Mouse (Mus musculus) adrenal gland, postnatal 4 days (tissue): ENCODE data around the gene Kctd13. TPM values are rescaled to one million over a fixed set of nuclear protein-coding genes. Genes with fewer than 3 reads are reported as not detected.

Experiments
- DNase-seq, 2 experiments: peaks; one replicate each; pipeline ENCODE4 v3.0.0; 2021 to 2022; ENCODE audit warnings: low spot score in 2 of 2, mixed read lengths in 2 of 2
- total RNA-seq, 2 experiments: library from RNA; stranded (reverse); gene quantifications; 2 replicates each; pipeline ENCODE4 v1.2.3; 2021

The Kctd13 gene
- total RNA-seq, 2 experiments from 2014 or later = 27.3 to 28.5 TPM

DNA sequence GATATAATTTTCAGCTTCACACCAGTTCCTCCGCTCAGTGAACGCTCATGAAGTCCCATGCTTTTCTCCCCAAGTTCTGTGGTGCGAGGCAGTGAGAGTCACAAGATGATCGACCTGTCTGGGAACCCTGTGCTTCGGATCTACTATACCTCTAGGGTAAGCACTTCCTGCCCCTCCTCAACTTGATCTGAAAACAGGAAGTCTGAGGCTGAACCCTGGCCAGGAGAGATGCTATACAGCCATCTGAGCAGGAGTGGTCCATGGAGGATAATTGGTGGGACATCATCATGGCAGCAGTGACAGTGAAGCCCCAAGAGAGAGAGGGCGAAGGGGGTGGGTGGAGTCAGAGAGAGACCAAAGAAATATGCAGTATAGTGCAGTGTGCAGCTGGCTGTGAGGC is 50.2 kb downstream of the Kctd13 start:
- no peak for DNase-seq

DNA sequence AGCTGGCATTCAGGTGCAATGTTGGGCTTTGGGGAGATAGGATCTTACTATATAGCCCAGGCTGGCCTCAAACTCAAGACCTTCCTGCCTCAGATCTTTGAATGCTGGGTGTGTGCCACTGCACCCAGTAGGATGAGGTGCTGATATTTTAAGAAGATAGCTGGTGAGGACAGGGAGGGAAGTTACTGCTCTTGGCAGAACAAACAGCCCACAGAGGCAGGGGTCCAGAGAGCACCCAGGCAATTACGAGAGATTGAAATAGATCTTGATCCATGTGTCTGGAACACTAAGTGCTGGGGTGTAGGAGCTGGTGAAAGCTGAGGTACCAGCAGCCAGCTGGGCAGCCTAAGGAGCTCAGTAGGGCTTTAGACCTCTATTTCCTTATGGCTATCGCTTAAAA is 52.9 kb downstream of the Kctd13 start:
- no peak for DNase-seq

DNA sequence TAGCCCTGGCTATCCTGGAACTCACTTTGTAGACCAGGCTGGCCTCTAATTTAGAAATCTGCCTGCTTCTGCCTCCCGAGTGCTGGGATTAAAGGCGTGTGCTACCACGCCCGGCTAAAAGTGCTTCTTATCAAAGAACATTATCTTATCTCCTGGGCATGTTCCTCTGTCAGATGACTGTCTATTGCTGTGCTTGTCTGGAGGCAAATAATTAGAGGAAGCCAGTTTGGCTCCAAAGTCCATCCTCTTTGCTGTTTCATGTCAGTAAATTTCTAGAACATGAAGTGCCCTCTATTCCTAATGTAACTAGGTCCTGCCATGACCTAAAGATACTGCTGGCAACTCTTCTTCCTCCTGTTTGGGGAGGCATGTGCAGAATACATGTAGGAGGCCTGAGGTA is 53.4 kb downstream of the Kctd13 start:
- no peak for DNase-seq

DNA sequence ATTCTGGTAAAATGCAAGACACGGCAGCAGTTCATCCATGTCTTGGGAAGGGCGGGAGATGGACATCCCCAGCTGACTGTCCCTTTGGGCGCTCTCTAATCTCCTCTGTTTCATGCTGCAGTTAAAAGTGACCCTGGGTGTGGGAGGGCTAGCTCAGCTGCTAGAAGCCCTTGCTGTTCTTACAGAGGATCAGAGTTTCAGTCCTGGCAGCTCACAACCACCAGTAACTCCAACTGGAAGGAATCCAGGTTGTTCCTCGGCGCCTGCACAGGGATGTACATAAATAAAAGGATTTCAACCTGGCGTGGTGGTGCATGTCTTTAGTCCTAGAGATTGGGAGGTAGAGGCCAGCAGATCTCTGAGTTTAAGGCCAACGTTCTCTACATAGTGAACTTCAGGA is 54.4 kb downstream of the Kctd13 start:
- no peak for DNase-seq

DNA sequence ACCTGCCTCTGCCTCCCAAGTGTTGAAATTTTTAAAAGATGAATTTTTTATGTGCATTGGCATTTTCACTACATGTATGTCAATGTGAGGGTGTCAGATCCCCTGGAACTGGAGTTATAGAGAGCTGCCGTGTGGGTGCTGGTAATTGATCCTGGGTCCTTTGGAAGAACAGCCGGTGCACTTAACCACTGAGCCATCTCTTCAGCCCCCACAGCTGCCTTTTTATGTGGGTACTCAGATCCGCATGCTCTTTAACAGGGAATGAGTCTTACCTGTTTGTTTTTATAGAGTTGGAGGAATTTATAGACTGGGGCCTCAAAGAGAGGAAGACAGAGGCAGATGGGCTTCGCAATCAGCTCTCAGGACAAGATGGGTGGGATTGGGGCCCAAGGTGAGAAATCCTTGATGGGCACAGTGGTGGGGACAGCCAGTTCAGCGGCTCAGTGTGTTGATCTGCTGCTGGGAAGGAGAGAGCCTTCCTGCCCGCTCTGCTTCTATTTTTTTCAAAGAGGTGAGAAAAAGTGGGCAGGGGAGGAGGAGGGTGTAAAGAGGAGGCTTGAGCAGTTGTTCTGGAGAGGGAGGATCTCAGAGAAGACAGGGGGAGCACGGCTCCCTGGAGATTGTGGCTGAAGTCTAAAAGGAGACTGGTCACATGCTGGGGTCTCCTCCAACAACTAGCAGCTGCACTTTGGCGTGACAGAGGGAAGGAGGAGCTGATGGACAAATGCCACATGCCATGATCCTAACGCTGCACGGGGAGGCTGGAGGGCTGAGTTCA is 56.2 kb downstream of the Kctd13 start:
- DNase-seq = no peak

DNA sequence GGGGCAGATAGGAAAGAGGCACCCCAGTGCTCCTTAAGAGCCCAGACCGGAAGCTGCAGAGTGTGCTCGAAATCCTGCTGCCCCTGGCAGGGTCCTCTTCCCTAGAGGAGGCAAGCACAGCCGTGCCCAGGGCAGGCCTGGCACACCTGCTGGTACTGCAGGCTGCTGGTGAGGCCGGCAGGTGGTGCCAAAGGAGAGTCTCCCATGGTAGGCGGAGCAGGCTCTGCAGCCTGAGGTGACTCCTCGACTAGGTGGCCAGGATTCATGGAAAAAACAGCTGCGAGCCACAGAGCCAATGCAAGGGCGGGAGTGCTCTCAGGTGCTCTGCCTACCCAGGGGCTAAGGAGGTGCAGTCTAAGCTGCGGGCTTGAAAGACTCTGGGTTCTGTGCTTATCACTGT is 57.6 kb downstream of the Kctd13 start:
- no peak for DNase-seq

DNA sequence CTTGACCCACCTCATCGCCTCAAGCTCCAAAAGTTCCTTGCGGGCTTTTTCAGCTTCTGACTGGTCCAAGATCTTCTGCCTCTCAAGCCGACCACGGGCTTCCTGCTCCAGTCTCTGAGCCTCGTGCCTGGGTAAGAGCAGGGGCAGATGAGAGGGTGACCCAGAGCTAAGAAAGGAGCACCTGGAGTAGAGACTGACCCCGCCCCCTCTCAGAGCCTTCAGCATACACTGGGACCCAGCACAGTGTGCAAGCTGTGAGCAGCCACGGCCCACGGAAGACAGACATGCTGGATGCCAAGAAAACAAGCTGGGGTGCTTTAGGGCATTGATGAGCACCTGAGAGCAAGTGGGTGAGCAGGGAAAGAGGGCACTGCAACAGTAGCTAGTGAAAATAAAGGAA is 60.1 kb downstream of the Kctd13 start:
- DNase-seq = no peak

Other genes starting within 250 kb of the Kctd13 start
- 10 to 100 TPM; 85.4 to 98.8 TPM for gene Bola2, start 233.5 kb upstream of the Kctd13 start, total RNA-seq
- 10 to 100 TPM; 18.4 to 18.9 TPM for gene Slx1b, start 233.1 kb upstream of the Kctd13 start, total RNA-seq
- 10 to 100 TPM; 15.5 to 18.9 TPM for gene Coro1a, start 221.1 kb upstream of the Kctd13 start, total RNA-seq
- 100 to 1,000 TPM; 162 to 172 TPM for gene Mapk3, start 169.3 kb upstream of the Kctd13 start, total RNA-seq
- gene Gdpd3, start 162.5 kb upstream of the Kctd13 start, total RNA-seq = 1 to 10 TPM; 9.3 to 9.5 TPM
- 100 to 1,000 TPM; 112 to 122 TPM for gene Ypel3, start 151.9 kb upstream of the Kctd13 start, total RNA-seq
- under 1 TPM; 0.65 to 0.90 TPM for gene Tbx6, start 147.4 kb upstream of the Kctd13 start, total RNA-seq
- gene Ppp4c, start 136.4 kb upstream of the Kctd13 start, total RNA-seq = 100 to 1,000 TPM; 134 to 142 TPM
- 10 to 100 TPM; 16.7 to 18.0 TPM for gene Fam57b, start 131.2 kb upstream of the Kctd13 start, total RNA-seq
- not detected for gene 4930451I11Rik, start 97.2 kb upstream of the Kctd13 start, total RNA-seq
- gene Doc2a, start 81.5 kb upstream of the Kctd13 start, total RNA-seq = 1 to 10 TPM; 3.1 to 3.6 TPM
- 10 to 100 TPM; 32.3 to 41.4 TPM for gene Hirip3, start 66.9 kb upstream of the Kctd13 start, total RNA-seq
- gene Ino80e, start 66.5 kb upstream of the Kctd13 start, total RNA-seq = 10 to 100 TPM; 49.7 to 51.9 TPM
- 100 to 1,000 TPM; 104 to 108 TPM for gene Taok2, start 44.2 kb upstream of the Kctd13 start, total RNA-seq
- gene Tmem219, start 6.0 kb upstream of the Kctd13 start, total RNA-seq = 10 to 100 TPM; 34.9 to 39.0 TPM
- 1 to 10 TPM; 3.0 to 3.7 TPM for gene Asphd1, start 20.7 kb downstream of the Kctd13 start, total RNA-seq
- gene Sez6l2, start 21.7 kb downstream of the Kctd13 start, total RNA-seq = 10 to 100 TPM; 97.6 to 97.9 TPM
- gene Cdipt, start 47.0 kb downstream of the Kctd13 start, total RNA-seq = 10 to 100 TPM; 86.8 to 91.0 TPM
- gene Cdiptos, start 47.2 kb downstream of the Kctd13 start, total RNA-seq = 1 to 10 TPM; 1.9 to 2.5 TPM
- 10 to 100 TPM; 67.1 to 68.4 TPM for gene Mvp, start 85.7 kb downstream of the Kctd13 start, total RNA-seq
- 1 to 10 TPM; 3.5 to 8.3 TPM for gene Pagr1b, start 87.6 kb downstream of the Kctd13 start, total RNA-seq
- gene Pagr1a, start 88.5 kb downstream of the Kctd13 start, total RNA-seq = 10 to 100 TPM; 12.4 to 15.4 TPM
- gene Gm42742, start 92.2 kb downstream of the Kctd13 start, total RNA-seq = 10 to 100 TPM; 34.8 to 36.6 TPM
- 10 to 100 TPM in 1 of 2 experiments, 1 to 10 TPM in 1; 7.4 to 11.1 TPM for gene Prrt2, start 92.3 kb downstream of the Kctd13 start, total RNA-seq
- gene Maz, start 98.2 kb downstream of the Kctd13 start, total RNA-seq = 100 to 1,000 TPM; 240 to 256 TPM
- 10 to 100 TPM; 45.2 to 45.9 TPM for gene Kif22, start 113.6 kb downstream of the Kctd13 start, total RNA-seq
- gene Zg16, start 158.4 kb downstream of the Kctd13 start, total RNA-seq = 100 to 1,000 TPM in 1 of 2 experiments, not detected in 1; 137 TPM
- gene AI467606, start 162.5 kb downstream of the Kctd13 start, total RNA-seq = 1 to 10 TPM; 1.9 to 2.0 TPM
- 10 to 100 TPM in 1 of 2 experiments, 1 to 10 TPM in 1; 5.7 to 12.0 TPM for gene Qprt, start 193.3 kb downstream of the Kctd13 start, total RNA-seq
- gene Spn, start 208.9 kb downstream of the Kctd13 start, total RNA-seq = 1 to 10 TPM; 1.8 to 2.1 TPM